Mouse (Mus musculus) heart, postnatal 0 days (tissue): ENCODE results near the gene Osbpl8.

ENCODE experiments used
- CTCF ChIP-seq: IDR thresholded peaks from 2 replicates; pipeline ENCODE4 v1.5.1; 2016; ENCODE audit warnings: antibody characterized with exemption, control low read depth, low read depth
- EP300 ChIP-seq: IDR thresholded peaks from 2 replicates; pipeline ENCODE4 v1.6.1; 2016; ENCODE audit warnings: antibody characterized with exemption, low read depth

DNA sequence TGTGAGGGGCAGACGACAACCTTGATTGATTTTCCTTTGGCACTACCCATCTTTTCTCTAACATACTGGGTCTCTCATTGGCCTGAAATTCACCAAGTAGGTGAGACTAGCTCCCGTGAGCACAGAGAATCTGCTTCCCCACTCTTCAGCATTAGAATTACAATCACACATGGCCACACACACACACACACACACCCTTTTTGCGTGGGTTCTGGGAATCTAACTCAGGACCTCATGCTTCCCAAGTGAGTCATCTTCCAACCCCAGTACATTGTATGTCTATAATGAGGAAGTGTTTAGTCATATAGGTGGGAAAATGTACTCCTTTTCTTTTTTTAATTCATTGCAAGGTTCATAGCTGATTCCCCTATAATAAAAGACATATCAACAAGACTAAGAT is 92.8 kb downstream of the Osbpl8 start:
- TF ChIP-seq CTCF (no peak), EP300 (no peak)
